Mouse (Mus musculus) liver, embryonic 11.5 days (tissue): ENCODE measurements around the gene Cmip. TPM values are rescaled to one million over a fixed set of nuclear protein-coding genes. Genes with fewer than 3 reads are reported as not detected.

Source experiments
- ATAC-seq: fragments of 200-750 bp; cut with Nextera tagmentation; replicated peaks from 2 replicates; pipeline ENCODE4 v1.8.0; 2017; ENCODE audit warnings: moderate number of reproducible peaks, mild to moderate bottlenecking, moderate TSS enrichment, moderate library complexity; ENCODE audit not compliant: low FRiP score
- DNase-seq: peaks from one replicate; pipeline ENCODE4 v3.0.0-alpha.2; 2017; ENCODE audit warnings: low spot score
- H3K27ac ChIP-seq: fragments of 300-500 bp; sonication (generic); 2 replicates; pipeline ENCODE4 v1.5.1; 2014; ENCODE audit warnings: mild to moderate bottlenecking, low read depth, low read length, control low read depth
- H3K27me3 ChIP-seq: fragments of 300-500 bp; sonication (generic); replicated peaks from 2 replicates; pipeline ENCODE4 v1.6.1; 2014; ENCODE audit warnings: low read length, mixed read lengths; ENCODE audit not compliant: control insufficient read depth, insufficient read depth
- H3K36me3 ChIP-seq: fragments of 300-500 bp; sonication (generic); 2 replicates; pipeline ENCODE4 v1.6.1; 2014; ENCODE audit warnings: mild to moderate bottlenecking, low read length, moderate library complexity, mixed read lengths; ENCODE audit not compliant: control insufficient read depth, insufficient read depth
- H3K4me1 ChIP-seq: fragments of 300-500 bp; sonication (generic); replicated peaks from 2 replicates; pipeline ENCODE4 v1.6.1; 2014; ENCODE audit warnings: low read length, mixed read lengths; ENCODE audit not compliant: control insufficient read depth, insufficient read depth
- H3K4me2 ChIP-seq: fragments of 300-500 bp; sonication (generic); 2 replicates; pipeline ENCODE4 v1.6.1; 2014; ENCODE audit warnings: mild to moderate bottlenecking, control low read depth, moderate library complexity
- H3K4me3 ChIP-seq: fragments of 300-500 bp; sonication (generic); 2 replicates; pipeline ENCODE4 v1.5.1; 2014; ENCODE audit warnings: low read depth, low read length, control low read depth
- H3K9ac ChIP-seq: fragments of 300-500 bp; sonication (generic); 2 replicates; pipeline ENCODE4 v1.6.1; 2014; ENCODE audit warnings: low read depth, low read length, control low read depth
- H3K9me3 ChIP-seq: fragments of 300-500 bp; sonication (generic); 2 replicates; pipeline ENCODE4 v1.6.1; 2016; ENCODE audit warnings: low read length, inconsistent platforms, mixed read lengths; ENCODE audit not compliant: control insufficient read depth
- WGBS: fragments of 180-500 bp; shearing (Covaris S2); extraction: QIAGEN DNeasy Blood & Tissue Kit; methylation state at CpG from one replicate; pipeline ENCODE4 v1.1.7; 2014; 5-methylcytosine and 5-hydroxymethylcytosine counted together
- polyA plus RNA-seq: library from polyadenylated mRNA; unstranded; fragments of >200 nt; fragmentation: Nextera tagmentation; extraction: Ambion mirVana; gene quantifications from 2 replicates; pipeline ENCODE4 v1.2.1, GENCODE M21; 2014

The Cmip gene
- polyA plus RNA-seq, 1 experiment from 2014 or later, result 17.1 TPM

GRCm38 (mm10) chr8:117436786-117437185 is 179.9 kb downstream of the Cmip start:
- Histone ChIP-seq H3K27ac (no peak overlapping the region), H3K9ac (no peak overlapping the region), H3K4me1 (peaks cover 8% of the 10 kb centered on the region; the same call in 1 of the 2 replicates), H3K36me3 (peaks cover 22% of the 10 kb centered on the region), H3K4me3 (no peak overlapping the region), H3K27me3 (no peaks in the 10 kb centered on the region), H3K9me3 (no peaks in the 10 kb centered on the region), H3K4me2 (no peak overlapping the region)
- DNase-seq (no peak), ATAC-seq (no peak)
- 95% methylated on average over 15 of the region's 15 CpGs for WGBS

- peaks cover 8% of the 10 kb centered on the region; the same call in 1 of the 2 replicates for H3K4me1 ChIP-seq
- no peak overlapping the region for H3K4me3 ChIP-seq
- H3K9ac ChIP-seq, result no peak overlapping the region
- H3K4me2 ChIP-seq, result no peak overlapping the region
- H3K27ac ChIP-seq, result no peak overlapping the region
- H3K36me3 ChIP-seq, result peaks cover 22% of the 10 kb centered on the region
- no peaks in the 10 kb centered on the region for H3K9me3 ChIP-seq
- no peaks in the 10 kb centered on the region for H3K27me3 ChIP-seq
- ATAC-seq (no peak), DNase-seq (no peak)
- 77% methylated on average over 5 of the region's 5 CpGs for WGBS
These were observed 180.8 kb downstream of the Cmip start for GRCm38 (mm10) chr8:117437616-117438015.

DNA sequence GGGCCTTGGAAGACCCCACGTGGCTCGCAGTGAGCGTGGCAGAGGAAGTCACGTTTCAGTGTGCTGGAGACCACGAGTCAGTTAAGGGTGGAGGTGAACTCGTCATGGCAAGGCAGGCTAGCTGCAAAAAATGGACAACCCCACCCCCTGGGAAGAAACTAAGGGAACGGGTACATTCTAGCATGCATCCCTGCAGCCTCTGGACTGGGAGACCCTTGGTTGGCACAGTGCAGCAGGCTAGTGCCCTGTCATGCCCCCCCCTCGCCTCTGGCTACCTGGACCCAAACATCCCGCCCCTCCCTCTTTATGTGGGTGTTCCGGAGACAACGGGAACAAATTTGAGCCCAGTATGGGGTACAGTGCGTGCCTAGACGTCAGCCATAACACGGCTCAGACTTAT is 183.5 kb downstream of the Cmip start:
- Histone ChIP-seq H3K27ac (peak overlapping the region; percentile 36), H3K36me3 (peaks cover 18% of the 10 kb centered on the region; the same call in 1 of the 2 replicates), H3K27me3 (no peaks in the 10 kb centered on the region), H3K4me2 (no peak overlapping the region), H3K9me3 (no peaks in the 10 kb centered on the region), H3K4me3 (no peak overlapping the region), H3K4me1 (peaks cover 8% of the 10 kb centered on the region; the same call in 1 of the 2 replicates), H3K9ac (no peak overlapping the region)
- DNase-seq, result no peak
- ATAC-seq, result 0 out of 2 replicates have a peak, but pooled peaks have one; percentile 5
- WGBS, result 81% methylated on average over 14 of the region's 14 CpGs

- WGBS, result 71% methylated on average over 6 of the region's 6 CpGs
- peak; percentile 56 for ATAC-seq
- H3K9ac ChIP-seq, result no peak overlapping the region
These were observed 183.9 kb downstream of the Cmip start for GRCm38 (mm10) chr8:117440759-117441158.

DNA sequence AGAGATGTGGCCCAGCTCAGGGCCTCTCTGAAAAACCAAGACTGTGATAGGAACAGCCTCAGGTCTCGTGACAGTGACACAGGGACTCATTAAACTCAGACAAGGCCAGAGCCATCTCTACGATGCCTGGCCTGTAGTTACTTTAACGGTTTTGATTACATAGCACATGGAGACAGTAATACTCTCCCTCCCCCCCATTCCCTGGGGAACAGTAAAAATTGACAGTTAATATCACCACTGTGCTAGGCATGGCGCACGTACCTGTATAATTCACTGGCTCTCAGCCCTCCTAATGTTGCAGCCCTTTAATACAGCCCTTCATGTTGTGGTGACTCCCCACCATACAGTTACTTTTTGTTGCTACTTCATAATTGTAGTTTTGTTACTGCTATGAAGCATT is 188.6 kb downstream of the Cmip start:
- 92% methylated on average over 5 of the region's 5 CpGs for WGBS
- peaks cover 11% of the 10 kb centered on the region for H3K36me3 ChIP-seq

More at GRCm38 (mm10) chr8:117440759-117441158, 183.9 kb downstream of the Cmip start:
- H3K9me3 ChIP-seq, result no peaks in the 10 kb centered on the region
- DNase-seq, result no peak
- no peaks in the 10 kb centered on the region for H3K27me3 ChIP-seq
- H3K36me3 ChIP-seq, result peaks cover 18% of the 10 kb centered on the region; the same call in 1 of the 2 replicates
- H3K27ac ChIP-seq, result no peak overlapping the region
- no peak overlapping the region for H3K4me2 ChIP-seq
- H3K4me3 ChIP-seq, result no peak overlapping the region
- H3K4me1 ChIP-seq, result peaks cover 8% of the 10 kb centered on the region; the same call in 1 of the 2 replicates

GRCm38 (mm10) chr8:117446344-117446997 is 189.6 kb downstream of the Cmip start:
- H3K9ac ChIP-seq, result no peak overlapping the region
- no peak for DNase-seq
- 81% methylated on average over 15 of the region's 15 CpGs for WGBS
- H3K9me3 ChIP-seq, result no peaks in the 10 kb centered on the region
- H3K36me3 ChIP-seq, result peaks cover 11% of the 10 kb centered on the region
- no peak overlapping the region for H3K4me2 ChIP-seq
- H3K4me3 ChIP-seq, result no peak overlapping the region
- no peaks in the 10 kb centered on the region for H3K27me3 ChIP-seq
- no peaks in the 10 kb centered on the region for H3K4me1 ChIP-seq
- H3K27ac ChIP-seq, result no peak overlapping the region
- ATAC-seq, result no peak

More for the DNA sequence above, 188.6 kb downstream of the Cmip start:
- DNase-seq (no peak), ATAC-seq (no peak)
- Histone ChIP-seq H3K4me1 (0 out of 2 replicates have a peak, but pooled peaks cover under 1% of the 10 kb centered on the region), H3K9me3 (no peaks in the 10 kb centered on the region), H3K4me2 (no peak overlapping the region), H3K27ac (no peak overlapping the region), H3K4me3 (no peak overlapping the region), H3K9ac (no peak overlapping the region), H3K27me3 (no peaks in the 10 kb centered on the region)

DNA sequence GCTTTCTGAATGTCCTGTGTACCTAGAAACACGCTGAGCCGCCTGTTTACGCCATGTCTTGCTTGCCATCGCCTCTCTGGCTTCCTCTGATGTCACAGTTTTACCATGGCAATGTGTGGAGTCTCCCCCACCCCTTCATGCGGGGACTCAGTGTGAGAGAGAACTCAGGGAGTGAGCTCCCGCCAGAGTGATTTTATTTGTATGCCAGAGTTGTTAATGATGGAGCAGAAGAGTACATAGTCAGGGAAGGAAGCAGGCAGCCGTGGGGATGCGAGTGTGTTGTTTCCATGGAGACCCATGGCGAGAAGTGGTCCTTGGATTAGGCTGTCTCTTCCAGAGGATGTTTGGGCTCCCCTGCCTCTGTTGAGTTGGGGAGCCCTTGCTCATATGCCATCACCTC is 194.2 kb downstream of the Cmip start:
- Histone ChIP-seq H3K9me3 (no peaks in the 10 kb centered on the region), H3K9ac (no peak overlapping the region), H3K36me3 (peaks cover 30% of the 10 kb centered on the region), H3K27ac (no peak overlapping the region), H3K27me3 (no peaks in the 10 kb centered on the region), H3K4me1 (no peaks in the 10 kb centered on the region), H3K4me3 (no peak overlapping the region), H3K4me2 (no peak overlapping the region)
- no peak for ATAC-seq
- WGBS, result 91% methylated on average over 9 of the region's 9 CpGs
- DNase-seq, result no peak

DNA sequence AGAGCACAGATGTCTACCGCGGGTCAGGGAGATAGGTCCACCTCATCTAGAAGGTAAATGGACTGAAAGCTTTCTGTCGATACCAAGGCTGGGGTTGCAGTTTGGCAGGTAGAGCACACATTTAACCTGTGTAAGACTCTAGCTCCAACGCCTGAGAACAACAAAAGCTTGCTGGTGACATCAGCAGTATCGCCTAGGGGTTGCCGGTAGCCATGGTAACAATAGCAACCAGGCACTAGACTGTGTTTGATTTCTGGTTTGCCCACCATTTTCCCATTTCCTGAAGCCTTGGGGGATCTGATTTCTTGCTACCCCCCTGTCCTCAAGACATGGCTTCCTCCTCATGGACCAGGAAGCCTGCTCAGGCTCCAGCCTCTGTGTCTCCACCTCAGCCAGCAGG is 197.1 kb downstream of the Cmip start:
- WGBS, result 82% methylated on average over 6 of the region's 6 CpGs
- H3K9ac ChIP-seq, result no peak overlapping the region
- ATAC-seq (no peak), DNase-seq (no peak)
- H3K9me3 ChIP-seq, result no peaks in the 10 kb centered on the region
- H3K36me3 ChIP-seq, result peaks cover 25% of the 10 kb centered on the region
- H3K4me1 ChIP-seq, result no peaks in the 10 kb centered on the region
- H3K27ac ChIP-seq, result no peak overlapping the region
- H3K4me2 ChIP-seq, result no peak overlapping the region
- H3K27me3 ChIP-seq, result no peaks in the 10 kb centered on the region
- H3K4me3 ChIP-seq, result no peak overlapping the region

DNA sequence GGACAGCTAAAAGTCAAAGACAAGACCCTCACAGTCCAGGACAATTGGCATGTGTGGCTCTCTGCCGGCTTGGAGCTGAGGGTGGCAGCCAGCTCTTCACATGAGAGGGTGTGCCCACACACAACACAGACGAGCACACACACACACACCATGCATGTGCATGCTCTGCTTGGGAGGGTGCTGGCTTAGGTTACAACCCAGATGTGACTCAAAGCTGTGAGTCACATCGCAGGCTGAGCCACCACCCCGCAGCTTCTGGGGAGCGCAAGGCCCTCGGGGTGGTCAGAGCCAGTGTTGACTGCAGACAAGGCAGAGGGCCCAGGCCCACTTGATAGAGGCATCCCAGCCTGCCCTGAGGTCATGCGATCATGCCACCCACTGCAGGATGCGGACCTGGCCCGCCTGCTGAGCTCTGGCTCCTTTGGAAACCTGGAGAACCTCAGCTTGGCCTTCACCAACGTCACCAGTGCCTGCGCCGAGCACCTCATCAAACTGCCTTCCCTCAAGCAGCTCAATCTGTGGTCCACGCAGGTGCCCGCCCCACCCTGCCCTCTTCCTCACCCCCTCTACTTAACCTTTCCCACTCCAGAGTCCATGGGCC is 197.8 kb downstream of the Cmip start:
- H3K4me2 ChIP-seq, result no peak overlapping the region
- no peak overlapping the region for H3K9ac ChIP-seq
- DNase-seq (no peak), ATAC-seq (no peak)
- no peak overlapping the region for H3K4me3 ChIP-seq
- WGBS, result 92% methylated on average over 14 of the region's 14 CpGs
- peaks cover 24% of the 10 kb centered on the region for H3K36me3 ChIP-seq
- no peak overlapping the region for H3K27ac ChIP-seq
- no peaks in the 10 kb centered on the region for H3K9me3 ChIP-seq
- no peaks in the 10 kb centered on the region for H3K27me3 ChIP-seq
- H3K4me1 ChIP-seq, result no peaks in the 10 kb centered on the region
